11 mouse cellular contexts compared by ENCODE assay signal in genomic region chr6:145125591-145126113, GRCm38 (mm10). TPM values are rescaled to one million over a fixed set of nuclear protein-coding genes. Genes with fewer than 3 reads are reported as not detected.
A peak's percentile ranks its signal among the peaks of the same experiment; 100 is the strongest.
DNase-seq lines count a peak whose midpoint lies in the region; ATAC-seq lines count a peak whose summit lies in the region.
"Had no signal": no experiment of that assay in that cellular context is flagged by ENCODE, and none has a peak within 500 bp of the region (broad histone marks: within the 10 kb centered on the region; RNA-seq: fewer than 3 reads in every experiment).

No protein-coding gene starts in this region.

- H3K27me3 ChIP-seq in midbrain, embryonic 14.5 days (ENCODE audit: control insufficient read depth, insufficient read depth, low read length) = no peaks in the 10 kb centered on the region
- H3K27me3 ChIP-seq in midbrain, embryonic 10.5 days (ENCODE audit: low read depth, poor library complexity, severe bottlenecking) = peaks cover 17% of the 10 kb centered on the region
- no peaks in the 10 kb centered on the region for H3K27me3 ChIP-seq in heart, embryonic 16.5 days (ENCODE audit: control insufficient read depth, insufficient read depth, low read length)
- H3K27me3 ChIP-seq in limb, embryonic 10.5 days (ENCODE audit: low read depth, poor library complexity, severe bottlenecking) = 0 out of 2 replicates have a peak, but pooled peaks cover 5% of the 10 kb centered on the region

- no peak for ATAC-seq in midbrain, embryonic 14.5 days (ENCODE audit: low FRiP score, low TSS enrichment)
- ATAC-seq in heart, embryonic 16.5 days (replicated peaks; ENCODE audit: extremely low read depth, insufficient read depth, low FRiP score) = peak; percentile 72
- peak; percentile 33 for ATAC-seq in megakaryocyte-erythroid progenitor cell, adult 5-6 weeks (replicated peaks; ENCODE audit: low FRiP score, low TSS enrichment, poor library complexity, severe bottlenecking)
- ATAC-seq: intestine, embryonic 16.5 days had no signal

- H3K36me3 ChIP-seq in midbrain, embryonic 14.5 days (ENCODE audit: control insufficient read depth, insufficient read depth, low read length) = no peaks in the 10 kb centered on the region
- H3K36me3 ChIP-seq in midbrain, embryonic 10.5 days = no peaks in the 10 kb centered on the region
- no peaks in the 10 kb centered on the region for H3K36me3 ChIP-seq in heart, embryonic 16.5 days (ENCODE audit: control insufficient read depth, insufficient read depth)
- no peaks in the 10 kb centered on the region for H3K36me3 ChIP-seq in limb, embryonic 10.5 days

- H3K9me3 ChIP-seq in midbrain, embryonic 14.5 days (ENCODE audit: control insufficient read depth, low read length) = no peaks in the 10 kb centered on the region
- no peaks in the 10 kb centered on the region; the same call in 1 of the 2 replicates for H3K9me3 ChIP-seq in midbrain, embryonic 10.5 days (replicated peaks)
- peaks cover 2% of the 10 kb centered on the region; the same call in 1 of the 2 replicates for H3K9me3 ChIP-seq in heart, embryonic 16.5 days (replicated peaks; ENCODE audit: control insufficient read depth, low read length)
- H3K9me3 ChIP-seq in limb, embryonic 10.5 days (replicated peaks) = no peaks in the 10 kb centered on the region

- DNase-seq in cerebellum, postnatal 25 days = peak; percentile 15 to 16
- no peak for DNase-seq in cerebellum, adult 18-20 months
- DNase-seq in midbrain, embryonic 14.5 days = peak; percentile 31
- DNase-seq in midbrain, embryonic 10.5 days (ENCODE audit: low spot score) = no peak
- DNase-seq in adipocyte (ENCODE audit: low spot score) = no peak
- no peak for DNase-seq in limb, embryonic 10.5 days (ENCODE audit: low spot score)

- H3K4me3 ChIP-seq in midbrain, embryonic 14.5 days (replicated peaks; ENCODE audit: low read depth, low read length) = no peak overlapping the region
- no peak overlapping the region for H3K4me3 ChIP-seq in midbrain, embryonic 10.5 days
- H3K4me3 ChIP-seq in heart, embryonic 16.5 days (ENCODE audit: low read length) = no peak overlapping the region
- no peak overlapping the region for H3K4me3 ChIP-seq in limb, embryonic 10.5 days
- H3K4me3 ChIP-seq: erythroblast, embryonic 14.5 days had no signal

- H3K4me2 ChIP-seq in midbrain, embryonic 14.5 days (ENCODE audit: low read length) = no peak overlapping the region
- H3K4me2 ChIP-seq in heart, embryonic 16.5 days (ENCODE audit: low read depth, low read length) = peak overlapping the region; percentile 35

- H3K9ac ChIP-seq in midbrain, embryonic 14.5 days (replicated peaks; ENCODE audit: low read length) = no peak overlapping the region
- H3K9ac ChIP-seq in heart, embryonic 16.5 days (ENCODE audit: low read length) = peak overlapping the region; percentile 57; the same call in 1 of the 2 replicates

- 59% methylated on average over 7 of the region's 7 CpGs for WGBS in midbrain, embryonic 14.5 days
- 70% methylated on average over 7 of the region's 7 CpGs for WGBS in midbrain, embryonic 10.5 days
- 12% methylated on average over 7 of the region's 7 CpGs for WGBS in heart, embryonic 16.5 days
- WGBS in limb, embryonic 10.5 days = 72% methylated on average over 7 of the region's 7 CpGs

- no peak overlapping the region for H3K27ac ChIP-seq in midbrain, embryonic 14.5 days (replicated peaks; ENCODE audit: low read depth, low read length)
- no peak overlapping the region for H3K27ac ChIP-seq in midbrain, embryonic 10.5 days (replicated peaks)
- peak overlapping the region; percentile 90 for H3K27ac ChIP-seq in heart, embryonic 16.5 days (ENCODE audit: low read length)
- H3K27ac ChIP-seq in limb, embryonic 10.5 days = no peak overlapping the region
- H3K27ac ChIP-seq: macrophage had no signal

- H3K4me1 ChIP-seq in midbrain, embryonic 14.5 days (ENCODE audit: control insufficient read depth, insufficient read depth, low read length) = no peaks in the 10 kb centered on the region
- peaks cover 15% of the 10 kb centered on the region for H3K4me1 ChIP-seq in midbrain, embryonic 10.5 days
- H3K4me1 ChIP-seq in heart, embryonic 16.5 days (ENCODE audit: control insufficient read depth, insufficient read depth, low read length) = peaks cover 38% of the 10 kb centered on the region
- H3K4me1 ChIP-seq in limb, embryonic 10.5 days = peaks cover 15% of the 10 kb centered on the region

RNA-seq across cellular contexts. Expression of gene Lrmp, which starts 10.2 kb away (rescaled TPM):
- 1.2 TPM in 1 of 2 replicates, not detected in the other for polyA plus RNA-seq in midbrain, embryonic 14.5 days (2014; fragmentation: Nextera tagmentation; extraction: Ambion mirVana)
- 1.7 and 2.6 TPM in 2 replicates for polyA plus RNA-seq in midbrain, embryonic 10.5 days (2016; fragmentation: Nextera tagmentation; extraction: Ambion mirVana)
- 8.5 and 26.3 TPM in 2 replicates for polyA plus RNA-seq in heart, embryonic 16.5 days (2015; fragmentation: Nextera tagmentation; extraction: Ambion mirVana)
- 45.0 and 67.3 TPM in 2 replicates for total RNA-seq in megakaryocyte-erythroid progenitor cell, adult 5-6 weeks (2014; fragmentation: Nextera tagmentation)
- 45.7 and 47.6 TPM in 2 replicates for total RNA-seq in megakaryocyte-erythroid progenitor cell, adult 5-6 weeks (2017)
- 1.7 and 1.8 TPM in 2 replicates for polyA plus RNA-seq in limb, embryonic 10.5 days (2016; fragmentation: Nextera tagmentation; extraction: Ambion mirVana)

RNA-seq across cellular contexts. Expression of gene Bcat1, which starts 49.7 kb away (rescaled TPM):
- polyA plus RNA-seq in midbrain, embryonic 14.5 days (2014; fragmentation: Nextera tagmentation; extraction: Ambion mirVana) = 94.4 and 117 TPM in 2 replicates
- polyA plus RNA-seq in midbrain, embryonic 10.5 days (2016; fragmentation: Nextera tagmentation; extraction: Ambion mirVana) = 139 and 149 TPM in 2 replicates
- polyA plus RNA-seq in heart, embryonic 16.5 days (2015; fragmentation: Nextera tagmentation; extraction: Ambion mirVana) = 3.6 and 6.9 TPM in 2 replicates
- 2.7 TPM in 1 of 2 replicates, not detected in the other for total RNA-seq in megakaryocyte-erythroid progenitor cell, adult 5-6 weeks (2014; fragmentation: Nextera tagmentation)
- total RNA-seq in megakaryocyte-erythroid progenitor cell, adult 5-6 weeks (2017) = 0.47 TPM in 1 of 2 replicates, not detected in the other
- 66.0 and 103 TPM in 2 replicates for polyA plus RNA-seq in limb, embryonic 10.5 days (2016; fragmentation: Nextera tagmentation; extraction: Ambion mirVana)
- polyA plus RNA-seq: erythroblast, embryonic 14.5 days; macrophage had no signal

Comparison
In these comparisons a context has a peak if more than half of its experiments do, and no peak if none do; other contexts are left out.
1. DNase-seq: peak in cerebellum, postnatal 25 days (2 of 2) and midbrain, embryonic 14.5 days (single experiment); none in cerebellum, adult 18-20 months (0 of 2), midbrain, embryonic 10.5 days (single experiment), adipocyte (single experiment) and limb, embryonic 10.5 days (single experiment).